Mouse (Mus musculus) embryo, embryonic 9.5 days (tissue): Measurements from ENCODE around the gene Mri1.

Source experiments
- DNase-seq: peaks from one replicate; pipeline ENCODE4 v3.0.0-alpha.2; 2017; ENCODE audit errors: extremely low spot score

Mri1 gene

DNA sequence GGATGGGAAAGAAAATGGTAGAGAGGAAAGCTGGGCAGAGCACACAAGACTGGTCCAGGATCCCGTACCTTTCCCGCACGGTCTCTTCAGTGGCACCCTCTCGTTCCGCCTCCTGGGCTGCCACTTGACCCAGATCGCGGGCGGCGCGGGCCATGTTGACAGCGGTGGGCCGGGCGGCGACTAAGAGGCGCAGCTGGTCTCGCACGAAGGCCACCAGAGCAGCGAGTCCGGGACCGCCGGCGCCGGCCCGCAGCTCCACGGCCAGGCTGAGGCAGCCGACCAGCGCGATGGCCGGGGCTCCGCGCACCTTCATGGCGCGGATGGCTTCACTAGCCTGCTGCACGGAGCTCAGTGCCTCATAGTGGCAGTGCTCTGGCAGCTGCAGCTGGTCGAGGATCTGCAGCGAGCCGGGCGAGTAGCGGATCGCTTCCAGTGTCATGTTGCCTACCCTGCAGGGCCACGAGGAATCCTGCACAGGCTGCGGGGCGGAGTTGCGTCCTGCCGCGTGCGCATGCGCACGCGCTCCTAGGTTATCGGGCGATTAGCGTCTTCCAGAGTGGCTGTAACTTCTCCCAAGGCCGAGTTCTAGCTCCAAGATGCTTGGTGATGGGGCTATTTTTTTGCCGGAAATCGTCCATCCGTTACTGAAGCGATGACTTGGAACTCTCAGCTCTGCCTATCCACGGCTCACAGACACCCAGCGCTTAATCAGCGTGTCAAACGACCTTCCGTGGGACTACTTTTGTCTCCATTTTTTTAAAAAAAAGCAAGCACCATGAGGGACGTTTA is at the start of gene Mri1:
TSS of gene Mri1 (minus strand) at position 505 of the 789 bp plus-strand sequence.
- peak; percentile 89 for DNase-seq

- no peak for DNase-seq
Observed at GRCm38 (mm10) chr8:84303951-84304350, 46.8 kb upstream of the Mri1 start.

GRCm38 (mm10) chr8:84297029-84297785 is 40.1 kb upstream of the Mri1 start:
- DNase-seq: no peak

DNA sequence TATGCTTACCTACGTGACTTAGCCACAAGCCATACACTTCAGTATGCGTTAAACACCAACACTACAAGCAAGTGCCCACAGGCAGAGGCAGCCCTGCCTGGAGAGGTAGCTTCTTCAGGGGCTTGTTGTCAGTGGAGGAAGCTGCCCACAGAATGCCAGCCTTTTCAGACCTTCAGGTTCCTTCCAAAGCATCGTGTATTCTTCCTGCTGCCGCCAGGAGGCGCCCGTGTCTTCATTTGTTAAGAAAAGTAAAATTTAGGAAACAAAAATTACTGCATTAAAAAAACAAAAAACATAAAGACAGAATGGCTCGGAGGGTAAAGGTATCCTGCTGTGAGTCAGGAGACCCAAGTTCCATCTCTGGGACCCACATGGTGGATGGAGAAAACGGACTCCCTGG is 34.6 kb upstream of the Mri1 start:
- peak; percentile 48 for DNase-seq

GRCm38 (mm10) chr8:84291086-84291485 is 34.0 kb upstream of the Mri1 start:
- DNase-seq: no peak

GRCm38 (mm10) chr8:84288892-84289291 is 31.8 kb upstream of the Mri1 start:
- DNase-seq: no peak

GRCm38 (mm10) chr8:84285665-84286064 is 28.5 kb upstream of the Mri1 start:
- DNase-seq: peak; percentile 50

DNA sequence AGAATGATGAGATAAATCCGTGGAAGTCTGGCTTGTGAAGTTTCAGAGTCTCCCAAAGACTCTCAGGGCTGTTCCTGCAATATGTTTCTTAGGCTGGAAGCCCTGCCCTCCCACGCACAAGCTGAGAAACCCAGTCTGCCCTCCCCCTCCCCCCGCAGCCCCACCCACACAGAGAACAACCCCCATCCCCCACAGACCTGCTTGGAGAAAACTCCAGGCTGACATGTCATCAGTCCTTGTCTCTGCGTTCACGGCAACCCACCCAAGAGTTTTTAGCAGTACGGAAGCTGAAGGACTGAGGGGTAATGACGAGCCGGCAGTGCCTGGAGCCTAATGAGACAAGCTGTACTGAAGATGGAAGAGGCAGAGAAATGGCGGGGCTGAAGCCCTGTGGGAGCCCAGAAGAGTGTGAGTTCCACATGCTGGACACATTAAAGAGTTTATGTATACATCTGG is 27.5 kb upstream of the Mri1 start:
- DNase-seq: peak; percentile 39

DNA sequence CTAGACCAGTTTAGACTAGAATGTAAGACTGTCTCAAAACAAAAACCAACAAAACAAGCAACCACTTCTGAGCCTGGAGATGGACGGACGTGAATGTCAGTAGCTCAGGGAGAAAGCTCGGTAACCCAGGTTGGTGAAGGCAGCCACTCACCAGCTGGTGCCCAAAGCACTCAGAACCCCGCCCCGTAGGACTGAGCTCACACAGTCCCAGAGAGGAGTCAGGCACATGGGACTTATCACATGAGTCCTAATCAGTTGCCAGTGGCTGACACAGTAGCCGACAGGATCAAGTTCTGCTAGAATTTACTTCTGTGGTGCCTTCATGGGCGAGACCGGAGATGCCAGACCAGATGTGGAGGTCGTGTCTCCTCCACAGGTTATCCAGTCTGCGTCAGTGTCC is 23.7 kb upstream of the Mri1 start:
- DNase-seq: no peak

DNA sequence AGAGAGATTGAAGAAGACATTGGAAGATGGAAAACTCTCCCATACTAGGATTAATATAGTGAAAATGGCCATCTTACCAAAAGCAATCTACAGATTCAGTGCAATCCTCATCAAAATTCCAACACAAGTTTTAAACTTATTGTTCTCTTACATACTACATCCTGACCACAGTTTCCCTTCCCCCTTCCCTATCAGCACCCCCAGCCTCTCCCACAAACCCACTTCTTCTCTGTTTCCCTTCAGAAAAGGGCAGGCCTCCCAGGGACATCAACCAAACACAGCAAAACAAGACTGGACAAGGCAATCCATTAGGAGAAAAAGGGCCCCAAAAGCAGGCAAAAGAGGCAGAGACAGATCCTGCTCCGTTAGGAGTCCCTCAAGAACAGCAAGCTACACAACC is 19.3 kb upstream of the Mri1 start:
- DNase-seq: no peak

DNA sequence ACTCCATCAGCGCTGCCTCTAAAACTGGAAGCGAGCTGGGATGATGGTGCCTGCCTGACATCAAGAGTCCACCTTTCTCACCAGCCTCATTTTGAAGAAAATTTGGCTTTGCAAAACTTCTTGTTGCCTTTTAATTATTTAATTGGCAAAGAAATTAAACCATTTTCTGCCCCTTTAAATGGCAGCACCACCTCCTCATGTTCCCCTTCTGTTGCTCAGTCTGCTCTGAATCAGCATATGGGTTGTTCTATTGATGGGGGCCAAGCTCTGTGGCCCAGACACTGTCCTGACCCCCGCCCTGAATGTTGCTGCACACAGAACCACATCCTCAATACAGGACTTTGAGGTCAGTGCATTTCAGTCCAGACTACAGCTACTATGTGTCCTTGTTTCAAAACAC is 16.8 kb upstream of the Mri1 start:
- DNase-seq: no peak

DNA sequence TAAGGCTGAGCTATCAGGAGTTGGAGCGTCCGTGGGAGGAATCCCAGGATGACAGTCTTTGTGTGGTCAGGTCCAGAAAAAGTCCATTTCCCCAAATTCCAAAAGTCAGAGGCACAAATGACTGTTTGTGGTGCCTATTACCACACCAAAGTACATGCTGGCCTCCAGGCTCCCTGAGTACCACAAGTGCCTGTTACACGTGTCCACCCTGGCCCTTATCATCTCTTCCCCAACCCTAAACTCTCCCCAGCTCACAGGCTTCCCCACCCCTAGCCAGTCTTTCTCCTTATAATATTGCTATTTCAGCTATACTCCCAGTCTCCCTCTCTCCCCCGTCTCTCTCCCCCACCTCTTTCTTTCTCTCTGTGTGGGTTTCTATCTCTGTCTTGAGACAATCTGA is 15.2 kb upstream of the Mri1 start:
- no peak for DNase-seq

DNA sequence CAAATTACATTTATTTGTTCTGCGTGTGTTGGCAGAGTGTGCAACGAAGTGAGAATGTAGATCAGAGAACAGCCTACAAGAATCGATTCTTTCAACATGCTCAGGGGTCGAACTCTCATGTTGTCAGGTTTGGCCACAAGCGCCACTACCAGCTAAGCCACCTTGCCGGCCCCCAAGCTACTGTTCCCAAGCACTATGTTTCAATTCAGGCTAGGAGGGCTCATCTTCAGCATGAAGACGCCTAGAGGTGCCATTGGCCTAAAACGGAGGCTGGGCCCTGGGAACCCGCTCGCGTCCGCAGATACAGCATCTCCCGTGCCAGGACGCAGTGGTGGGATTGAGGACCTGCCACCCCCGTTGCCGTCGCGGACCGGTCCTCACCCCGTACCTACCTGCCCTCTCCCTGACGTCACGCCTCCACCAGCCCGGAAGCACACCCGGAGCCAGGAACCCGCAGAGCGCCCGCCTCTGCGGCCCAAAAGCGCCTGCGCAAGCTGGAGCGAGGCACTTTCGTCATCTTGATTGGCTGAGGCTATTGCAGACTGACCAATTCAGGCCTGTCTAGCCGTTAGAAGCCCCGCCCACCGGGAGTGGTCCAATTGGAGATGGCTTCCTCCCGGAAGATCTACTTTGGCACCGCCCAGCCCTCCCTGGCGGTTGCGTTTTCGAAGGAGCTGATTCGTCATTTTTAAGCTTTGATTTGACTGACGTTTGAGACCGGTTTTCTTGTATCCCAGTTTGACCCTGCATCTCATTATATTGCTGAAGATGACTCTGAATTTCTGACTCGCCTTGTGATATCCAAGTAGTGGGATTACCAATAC is 13.0 kb upstream of the Mri1 start, which contains the start of gene Ccdc130:
TSS of gene Ccdc130 (minus strand) at position 431 of the 824 bp plus-strand sequence.
- DNase-seq: peak; percentile 98

DNA sequence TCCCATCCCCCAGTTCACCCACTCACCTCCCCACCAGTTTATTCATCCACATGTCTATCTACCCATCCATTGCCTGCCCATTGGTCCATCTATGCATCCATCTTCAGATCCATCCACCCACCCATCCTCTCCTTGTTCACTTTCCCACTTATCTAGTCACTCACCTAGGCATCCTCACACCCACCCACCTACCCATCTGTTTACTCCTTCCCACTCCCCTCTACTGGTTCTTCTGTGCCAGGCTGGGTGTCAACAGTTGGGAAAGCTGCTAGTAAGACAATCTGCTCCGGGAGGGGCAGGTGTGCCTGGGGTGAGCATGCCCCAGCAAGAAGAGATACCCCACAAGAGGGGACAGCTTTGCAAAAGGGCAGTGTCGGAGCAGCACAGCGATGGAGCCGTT is 4.0 kb upstream of the Mri1 start:
- no peak for DNase-seq

DNA sequence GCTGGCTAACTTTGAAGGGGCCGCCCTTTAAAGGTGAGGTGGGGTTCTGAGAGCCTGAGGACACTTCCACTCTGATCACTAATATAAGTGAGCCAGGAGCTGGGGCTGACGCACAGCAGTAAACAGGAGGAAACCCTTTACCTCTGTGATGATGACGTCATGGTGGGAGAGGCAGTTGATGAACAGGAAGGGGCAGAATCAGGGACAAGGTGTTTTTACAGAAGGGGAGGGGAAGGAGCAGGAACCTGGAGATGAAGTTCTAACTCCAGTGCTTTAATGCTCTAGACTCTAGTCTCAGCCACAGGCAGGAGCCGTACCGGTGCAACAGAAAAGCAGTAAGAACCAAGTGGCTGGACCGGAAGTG is 686 bp downstream of the Mri1 start:
- DNase-seq: no peak

DNA sequence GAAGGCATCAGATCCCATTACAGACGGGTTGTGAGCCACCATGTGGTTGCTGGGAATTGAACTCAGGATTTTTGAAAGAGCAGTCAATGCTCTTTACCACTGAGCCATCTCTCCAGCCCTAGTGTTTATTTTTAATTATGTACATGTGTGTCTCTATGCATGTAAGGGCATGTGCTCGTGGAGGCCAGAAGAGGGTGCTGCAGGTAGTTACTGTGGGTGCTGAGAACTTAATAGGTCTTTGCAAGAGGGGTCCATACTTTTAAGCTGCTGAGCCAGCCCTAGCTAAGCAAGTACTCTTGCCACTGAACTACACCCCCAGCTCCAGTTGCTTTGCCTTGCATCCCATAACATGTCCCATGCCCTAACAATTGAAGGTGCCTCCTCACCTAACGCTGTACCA is 1.3 kb downstream of the Mri1 start:
- no peak for DNase-seq

DNA sequence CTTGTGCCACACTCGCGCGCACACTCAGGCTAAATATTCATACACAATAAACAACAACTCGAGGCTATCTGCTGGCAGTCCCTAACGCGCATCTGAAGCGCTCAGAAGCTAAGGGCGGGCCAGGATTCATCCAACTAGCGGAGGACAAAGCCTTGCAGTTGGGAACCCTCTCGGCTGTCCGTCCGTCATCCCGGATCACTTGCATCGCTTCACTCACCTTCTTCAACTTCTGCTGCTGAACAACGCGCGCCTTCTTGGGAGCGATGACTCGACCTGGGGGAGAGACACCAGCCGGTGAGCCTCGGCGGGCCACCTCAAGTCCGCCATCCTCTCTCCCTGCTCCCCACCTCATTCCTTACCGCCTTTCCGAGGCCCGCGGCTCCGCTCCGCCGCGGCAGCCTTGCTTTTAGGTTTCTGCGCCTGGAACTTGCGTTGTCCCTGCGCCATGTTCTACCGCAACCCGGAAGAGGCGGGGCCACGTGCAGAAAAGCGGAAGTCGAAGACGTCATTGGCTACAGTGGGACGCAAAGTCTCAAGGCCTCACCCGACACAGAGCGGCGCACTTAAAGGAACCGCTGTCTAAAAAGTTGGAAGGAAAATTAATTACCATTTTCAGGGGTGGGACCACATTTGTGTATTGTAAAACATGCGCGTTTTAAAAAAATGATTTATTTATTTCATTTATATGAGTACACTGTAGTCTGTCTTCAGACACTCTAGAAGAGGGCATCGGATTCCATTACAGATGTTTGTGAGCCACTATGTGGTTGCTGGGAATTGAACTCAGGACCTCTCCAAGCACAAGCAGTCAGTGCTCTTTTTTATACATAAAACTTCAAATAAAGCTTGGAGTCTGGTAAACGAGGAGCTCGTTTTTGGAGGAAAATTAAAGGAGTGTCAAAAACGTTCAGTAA is 7.6 kb downstream of the Mri1 start, which contains the start of gene D8Ertd738e:
TSS of gene D8Ertd738e (minus strand) at position 463 of the 914 bp plus-strand sequence.
- DNase-seq: peak; percentile 79

GRCm38 (mm10) chr8:84241821-84242220 is 15.3 kb downstream of the Mri1 start:
- DNase-seq: no peak

DNA sequence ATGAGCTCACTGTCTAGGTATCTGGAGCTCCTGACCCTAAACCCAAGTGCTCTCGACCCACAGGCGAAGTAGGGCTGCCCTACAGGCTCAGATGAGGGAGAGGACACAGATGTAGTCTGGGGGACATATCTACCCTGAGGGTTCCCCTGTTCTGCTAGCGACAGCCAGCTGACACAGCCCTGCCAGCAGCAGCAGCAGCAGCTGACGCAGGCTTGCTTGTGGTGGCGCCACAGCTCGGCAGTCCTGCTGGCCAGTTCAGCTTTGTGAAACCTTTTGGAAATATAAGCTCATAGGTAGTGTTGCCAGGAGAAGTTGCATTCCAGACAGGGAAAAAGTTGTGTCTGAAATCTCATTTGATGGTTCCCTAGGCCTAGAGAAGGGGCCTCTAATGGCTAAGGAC is 16.0 kb downstream of the Mri1 start:
- DNase-seq: no peak

DNA sequence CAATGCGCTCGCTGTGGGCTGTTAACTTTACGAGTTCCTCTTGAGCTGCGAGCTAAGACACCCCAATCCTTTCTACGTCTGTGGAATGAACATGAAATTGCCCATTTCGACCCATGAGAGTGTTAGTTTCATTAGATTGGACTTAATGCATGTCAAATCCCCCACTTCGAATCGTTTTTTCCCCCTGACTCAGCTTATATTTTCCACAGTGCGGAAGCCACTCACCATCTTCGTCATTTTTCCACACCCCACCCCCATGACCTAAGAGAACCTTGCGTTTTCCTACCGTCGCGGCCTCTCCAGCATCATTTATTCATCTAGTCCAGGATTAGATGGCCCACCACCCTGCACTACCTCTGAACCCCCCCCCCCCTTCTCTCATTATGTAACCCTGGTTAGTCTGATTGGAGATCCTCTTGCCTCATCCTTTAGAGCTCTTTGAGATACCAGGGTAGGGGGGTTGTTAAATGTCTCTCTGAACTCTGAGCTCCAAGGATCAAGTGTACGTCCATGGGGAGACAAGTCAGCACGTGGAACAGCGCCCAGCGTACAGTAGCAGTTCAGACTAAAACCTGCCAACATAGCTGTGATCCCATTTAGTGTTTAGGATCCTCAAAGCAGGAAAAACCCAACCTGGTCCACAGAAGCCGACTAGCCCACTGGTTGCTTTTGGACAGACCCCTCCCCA is 19.4 kb downstream of the Mri1 start:
- DNase-seq: no peak
